Mouse (Mus musculus) liver, embryonic 11.5 days (tissue): Measurements from ENCODE around the gene Alox5ap. TPM values are rescaled to one million over a fixed set of nuclear protein-coding genes. Genes with fewer than 3 reads are reported as not detected.

Experiments
- ATAC-seq: fragments of 200-750 bp; cut with Nextera tagmentation; replicated peaks from 2 replicates; pipeline ENCODE4 v1.8.0; 2017; ENCODE audit warnings: moderate number of reproducible peaks, mild to moderate bottlenecking, moderate TSS enrichment, moderate library complexity; ENCODE audit not compliant: low FRiP score
- DNase-seq: peaks from one replicate; pipeline ENCODE4 v3.0.0-alpha.2; 2017; ENCODE audit warnings: low spot score
- H3K27ac ChIP-seq: fragments of 300-500 bp; sonication (generic); 2 replicates; pipeline ENCODE4 v1.5.1; 2014; ENCODE audit warnings: mild to moderate bottlenecking, low read depth, low read length, control low read depth
- H3K27me3 ChIP-seq: fragments of 300-500 bp; sonication (generic); replicated peaks from 2 replicates; pipeline ENCODE4 v1.6.1; 2014; ENCODE audit warnings: low read length, mixed read lengths; ENCODE audit not compliant: control insufficient read depth, insufficient read depth
- H3K36me3 ChIP-seq: fragments of 300-500 bp; sonication (generic); 2 replicates; pipeline ENCODE4 v1.6.1; 2014; ENCODE audit warnings: mild to moderate bottlenecking, low read length, moderate library complexity, mixed read lengths; ENCODE audit not compliant: control insufficient read depth, insufficient read depth
- H3K4me1 ChIP-seq: fragments of 300-500 bp; sonication (generic); replicated peaks from 2 replicates; pipeline ENCODE4 v1.6.1; 2014; ENCODE audit warnings: low read length, mixed read lengths; ENCODE audit not compliant: control insufficient read depth, insufficient read depth
- H3K4me2 ChIP-seq: fragments of 300-500 bp; sonication (generic); 2 replicates; pipeline ENCODE4 v1.6.1; 2014; ENCODE audit warnings: mild to moderate bottlenecking, control low read depth, moderate library complexity
- H3K4me3 ChIP-seq: fragments of 300-500 bp; sonication (generic); 2 replicates; pipeline ENCODE4 v1.5.1; 2014; ENCODE audit warnings: low read depth, low read length, control low read depth
- H3K9ac ChIP-seq: fragments of 300-500 bp; sonication (generic); 2 replicates; pipeline ENCODE4 v1.6.1; 2014; ENCODE audit warnings: low read depth, low read length, control low read depth
- H3K9me3 ChIP-seq: fragments of 300-500 bp; sonication (generic); 2 replicates; pipeline ENCODE4 v1.6.1; 2016; ENCODE audit warnings: low read length, inconsistent platforms, mixed read lengths; ENCODE audit not compliant: control insufficient read depth
- WGBS: fragments of 180-500 bp; shearing (Covaris S2); extraction: QIAGEN DNeasy Blood & Tissue Kit; methylation state at CpG from one replicate; pipeline ENCODE4 v1.1.7; 2014; 5-methylcytosine and 5-hydroxymethylcytosine counted together
- polyA plus RNA-seq: library from polyadenylated mRNA; unstranded; fragments of >200 nt; fragmentation: Nextera tagmentation; extraction: Ambion mirVana; gene quantifications from 2 replicates; pipeline ENCODE4 v1.2.1, GENCODE M21; 2014

Gene Alox5ap
- polyA plus RNA-seq, 1 experiment from 2014 or later = 24.4 TPM

- 51% methylated on average over 7 of the region's 7 CpGs for WGBS
- H3K9ac ChIP-seq = no peak overlapping the region
- H3K27ac ChIP-seq = no peak overlapping the region
- no peak overlapping the region for H3K4me3 ChIP-seq
- no peaks in the 10 kb centered on the region for H3K9me3 ChIP-seq
- H3K27me3 ChIP-seq = no peaks in the 10 kb centered on the region
- DNase-seq = no peak
- no peaks in the 10 kb centered on the region; the same call in 1 of the 2 replicates for H3K36me3 ChIP-seq
- no peak; the same call in 1 of the 2 replicates for ATAC-seq
- H3K4me1 ChIP-seq = no peaks in the 10 kb centered on the region
- no peak overlapping the region for H3K4me2 ChIP-seq
Measured at GRCm38 (mm10) chr5:149235002-149235401, 29.6 kb upstream of the Alox5ap start.

GRCm38 (mm10) chr5:149237221-149237950 lies 27.2 kb upstream of the Alox5ap start:
- Histone ChIP-seq H3K4me1 (no peaks in the 10 kb centered on the region), H3K27ac (no peak overlapping the region), H3K4me3 (no peak overlapping the region), H3K9me3 (peaks cover 2% of the 10 kb centered on the region; the same call in 1 of the 2 replicates), H3K4me2 (no peak overlapping the region), H3K27me3 (no peaks in the 10 kb centered on the region), H3K36me3 (no peaks in the 10 kb centered on the region; the same call in 1 of the 2 replicates), H3K9ac (no peak overlapping the region)
- 80% methylated on average over 24 of the region's 24 CpGs for WGBS
- no peak for ATAC-seq
- DNase-seq = no peak

GRCm38 (mm10) chr5:149242467-149242866 lies 22.1 kb upstream of the Alox5ap start:
- 88% methylated on average over 5 of the region's 5 CpGs for WGBS
- ATAC-seq = no peak
- Histone ChIP-seq H3K9me3 (peaks cover 2% of the 10 kb centered on the region; the same call in 1 of the 2 replicates), H3K27me3 (no peaks in the 10 kb centered on the region), H3K36me3 (no peaks in the 10 kb centered on the region), H3K4me2 (no peak overlapping the region), H3K27ac (no peak overlapping the region), H3K4me1 (peaks cover 20% of the 10 kb centered on the region), H3K9ac (no peak overlapping the region), H3K4me3 (no peak overlapping the region)
- DNase-seq = no peak

GRCm38 (mm10) chr5:149243053-149243452 lies 21.5 kb upstream of the Alox5ap start:
- H3K9ac ChIP-seq = no peak overlapping the region
- peaks cover 23% of the 10 kb centered on the region for H3K4me1 ChIP-seq
- no peaks in the 10 kb centered on the region for H3K27me3 ChIP-seq
- no peaks in the 10 kb centered on the region for H3K36me3 ChIP-seq
- ATAC-seq = no peak
- 58% methylated on average over 5 of the region's 5 CpGs for WGBS
- no peak overlapping the region for H3K4me3 ChIP-seq
- no peak overlapping the region for H3K27ac ChIP-seq
- H3K9me3 ChIP-seq = peaks cover 2% of the 10 kb centered on the region; the same call in 1 of the 2 replicates
- H3K4me2 ChIP-seq = no peak overlapping the region
- no peak for DNase-seq

- ATAC-seq (no peak), DNase-seq (no peak)
- 11% methylated on average over 9 of the region's 9 CpGs for whole genome bisulfite sequencing
- H3K4me3 ChIP-seq = peak overlapping the region; percentile 36
- peak overlapping the region; percentile 51 for H3K9ac ChIP-seq
- peak overlapping the region; percentile 79 for H3K27ac ChIP-seq
- H3K27me3 ChIP-seq = no peaks in the 10 kb centered on the region
- H3K36me3 ChIP-seq = no peaks in the 10 kb centered on the region
- H3K4me2 ChIP-seq = peak overlapping the region; percentile 80
- H3K9me3 ChIP-seq = peaks cover 2% of the 10 kb centered on the region; the same call in 1 of the 2 replicates
- peaks cover 23% of the 10 kb centered on the region for H3K4me1 ChIP-seq
Measured at GRCm38 (mm10) chr5:149245391-149245964, 19.1 kb upstream of the Alox5ap start.

GRCm38 (mm10) chr5:149245965-149246470 lies 18.5 kb upstream of the Alox5ap start:
- ATAC-seq = peak; percentile 97
- Histone ChIP-seq H3K27ac (peak overlapping the region; percentile 79), H3K36me3 (no peaks in the 10 kb centered on the region), H3K9me3 (peaks cover 2% of the 10 kb centered on the region; the same call in 1 of the 2 replicates), H3K9ac (peak overlapping the region; percentile 51), H3K4me3 (peak overlapping the region; percentile 36), H3K4me2 (peak overlapping the region; percentile 80), H3K27me3 (no peaks in the 10 kb centered on the region), H3K4me1 (peaks cover 23% of the 10 kb centered on the region)
- peak; percentile 86 for DNase-seq
- WGBS = 2% methylated on average over 15 of the region's 16 CpGs

- Histone ChIP-seq H3K4me2 (peak overlapping the region; percentile 80), H3K4me1 (peaks cover 23% of the 10 kb centered on the region), H3K9ac (peak overlapping the region; percentile 38; the same call in 1 of the 2 replicates), H3K27me3 (no peaks in the 10 kb centered on the region), H3K9me3 (no peaks in the 10 kb centered on the region), H3K36me3 (no peaks in the 10 kb centered on the region), H3K4me3 (peak overlapping the region; percentile 1; the same call in 1 of the 2 replicates), H3K27ac (peak overlapping the region; percentile 56; the same call in 1 of the 2 replicates)
- ATAC-seq (no peak), DNase-seq (no peak)
- WGBS = 16% methylated on average over 20 of the region's 20 CpGs
Measured at GRCm38 (mm10) chr5:149247047-149247904, 17.3 kb upstream of the Alox5ap start.

GRCm38 (mm10) chr5:149252303-149252702 lies 12.3 kb upstream of the Alox5ap start:
- 69% methylated on average over 3 of the region's 3 CpGs for WGBS
- peaks cover 5% of the 10 kb centered on the region; the same call in 1 of the 2 replicates for H3K4me1 ChIP-seq

More at GRCm38 (mm10) chr5:149252303-149252702, 12.3 kb upstream of the Alox5ap start:
- Histone ChIP-seq H3K27ac (no peak overlapping the region), H3K9ac (no peak overlapping the region), H3K4me2 (no peak overlapping the region), H3K9me3 (no peaks in the 10 kb centered on the region), H3K27me3 (no peaks in the 10 kb centered on the region), H3K4me3 (no peak overlapping the region), H3K36me3 (no peaks in the 10 kb centered on the region)
- ATAC-seq = no peak
- DNase-seq = no peak
